Mouse (Mus musculus) hindbrain, embryonic 15.5 days (tissue): ENCODE measurements at regions not wholly inside any gene's neighbourhood (a gene's known extent, or its start where the extent isn't known, plus 50 kb on each side); places are given as distances from the start of the nearest gene placed in this dataset.

Experiments used
- ATAC-seq: fragments of 200-750 bp; cut with Nextera tagmentation; 2 replicates; pipeline ENCODE4 v1.8.0; 2017; ENCODE audit warnings: low read depth, moderate number of reproducible peaks, moderate TSS enrichment; ENCODE audit not compliant: low FRiP score
- H3K27ac ChIP-seq: fragments of 300-500 bp; sonication (generic); replicated peaks from 2 replicates; pipeline ENCODE4 v1.5.1; 2015; ENCODE audit warnings: mild to moderate bottlenecking, inconsistent platforms
- H3K27me3 ChIP-seq: fragments of 300-500 bp; sonication (generic); 2 replicates; pipeline ENCODE4 v1.6.1; 2015; ENCODE audit warnings: control low read depth, inconsistent platforms
- H3K36me3 ChIP-seq: fragments of 300-500 bp; sonication (generic); 2 replicates; pipeline ENCODE4 v1.6.1; 2015; ENCODE audit warnings: control low read depth, inconsistent platforms
- H3K4me1 ChIP-seq: fragments of 300-500 bp; sonication (generic); replicated peaks from 2 replicates; pipeline ENCODE4 v1.6.1; 2015; ENCODE audit warnings: control low read depth, inconsistent platforms
- H3K4me2 ChIP-seq: fragments of 300-500 bp; sonication (generic); 2 replicates; pipeline ENCODE4 v1.6.1; 2015; ENCODE audit warnings: moderate library complexity, mild to moderate bottlenecking, inconsistent platforms
- H3K4me3 ChIP-seq: fragments of 300-500 bp; sonication (generic); 2 replicates; pipeline ENCODE4 v1.5.1; 2015; ENCODE audit warnings: mild to moderate bottlenecking, inconsistent platforms
- H3K9ac ChIP-seq: fragments of 300-500 bp; sonication (generic); 2 replicates; pipeline ENCODE4 v1.6.1; 2015; ENCODE audit warnings: inconsistent platforms
- H3K9me3 ChIP-seq: fragments of 300-500 bp; sonication (generic); 2 replicates; pipeline ENCODE4 v1.6.1; 2016; ENCODE audit warnings: control low read depth, inconsistent platforms
- WGBS: fragments of 180-500 bp; shearing (Covaris S2); methylation state at CpG from one replicate; pipeline ENCODE4 v1.1.7; 2015; 5-methylcytosine and 5-hydroxymethylcytosine counted together

- ATAC-seq: no peak
- WGBS: 80% methylated on average over 5 of the region's 5 CpGs
- no peaks in the 10 kb centered on the region for H3K27me3 ChIP-seq
- H3K9me3 ChIP-seq: no peaks in the 10 kb centered on the region
- H3K4me3 ChIP-seq: no peak overlapping the region
- H3K4me1 ChIP-seq: no peaks in the 10 kb centered on the region
- no peaks in the 10 kb centered on the region for H3K36me3 ChIP-seq
- H3K4me2 ChIP-seq: no peak overlapping the region
- H3K9ac ChIP-seq: no peak overlapping the region
- H3K27ac ChIP-seq: no peak overlapping the region
Observed at GRCm38 (mm10) chr6:55627228-55627627, 53.8 kb downstream of the Neurod6 start.

- WGBS: 81% methylated on average over 3 of the region's 3 CpGs
- no peak for ATAC-seq
Observed at GRCm38 (mm10) chr6:55620366-55620765, 60.7 kb downstream of the Neurod6 start.

GRCm38 (mm10) chr6:55617922-55618481 is 63.1 kb downstream of the Neurod6 start:
- peak; percentile 90 for ATAC-seq
- Histone ChIP-seq H3K27me3 (no peaks in the 10 kb centered on the region), H3K4me1 (no peaks in the 10 kb centered on the region; the same call in 1 of the 2 replicates), H3K9ac (no peak overlapping the region; the same call in 1 of the 2 replicates), H3K9me3 (no peaks in the 10 kb centered on the region), H3K4me3 (peak overlapping the region; percentile 8), H3K36me3 (no peaks in the 10 kb centered on the region), H3K4me2 (peak overlapping the region; percentile 44), H3K27ac (peak overlapping the region; percentile 68)
- 17% methylated on average over 13 of the region's 13 CpGs for WGBS

More at GRCm38 (mm10) chr6:55620366-55620765, 60.7 kb downstream of the Neurod6 start:
- no peaks in the 10 kb centered on the region for H3K9me3 ChIP-seq
- H3K9ac ChIP-seq: no peak overlapping the region
- H3K4me2 ChIP-seq: no peak overlapping the region
- no peak overlapping the region for H3K27ac ChIP-seq
- no peak overlapping the region for H3K4me3 ChIP-seq
- no peaks in the 10 kb centered on the region for H3K36me3 ChIP-seq
- H3K4me1 ChIP-seq: no peaks in the 10 kb centered on the region; the same call in 1 of the 2 replicates
- H3K27me3 ChIP-seq: no peaks in the 10 kb centered on the region

- no peaks in the 10 kb centered on the region for H3K27me3 ChIP-seq
- no peaks in the 10 kb centered on the region for H3K9me3 ChIP-seq
- no peak overlapping the region for H3K4me2 ChIP-seq
- WGBS: 28% methylated on average over 3 of the region's 3 CpGs
- no peaks in the 10 kb centered on the region for H3K36me3 ChIP-seq
- H3K27ac ChIP-seq: no peak overlapping the region
- H3K4me1 ChIP-seq: no peaks in the 10 kb centered on the region
- no peak for ATAC-seq
- no peak overlapping the region for H3K4me3 ChIP-seq
- H3K9ac ChIP-seq: no peak overlapping the region
Observed at GRCm38 (mm10) chr6:55610395-55610794, 70.7 kb downstream of the Neurod6 start.

GRCm38 (mm10) chr6:55609976-55610375 is 71.1 kb downstream of the Neurod6 start:
- no peak overlapping the region for H3K27ac ChIP-seq
- H3K4me2 ChIP-seq: no peak overlapping the region
- H3K36me3 ChIP-seq: no peaks in the 10 kb centered on the region
- no peak for ATAC-seq
- no peaks in the 10 kb centered on the region for H3K9me3 ChIP-seq
- H3K9ac ChIP-seq: no peak overlapping the region
- no peak overlapping the region for H3K4me3 ChIP-seq
- no peaks in the 10 kb centered on the region for H3K27me3 ChIP-seq
- no peaks in the 10 kb centered on the region for H3K4me1 ChIP-seq
- 84% methylated on average over 1 of the region's 1 CpGs for WGBS

GRCm38 (mm10) chr6:55609053-55609452 is 72.0 kb downstream of the Neurod6 start:
- Histone ChIP-seq H3K36me3 (no peaks in the 10 kb centered on the region), H3K27me3 (no peaks in the 10 kb centered on the region), H3K9ac (no peak overlapping the region), H3K4me3 (no peak overlapping the region), H3K4me2 (no peak overlapping the region), H3K27ac (no peak overlapping the region), H3K9me3 (no peaks in the 10 kb centered on the region), H3K4me1 (no peaks in the 10 kb centered on the region)
- WGBS: 87% methylated on average over 1 of the region's 1 CpGs
- no peak for ATAC-seq

GRCm38 (mm10) chr6:55597088-55597487 is 84.0 kb downstream of the Neurod6 start:
- no peaks in the 10 kb centered on the region for H3K27me3 ChIP-seq
- ATAC-seq: no peak
- 87% methylated on average over 4 of the region's 4 CpGs for WGBS

GRCm38 (mm10) chr6:55592126-55592525 is 88.9 kb downstream of the Neurod6 start:
- no peak overlapping the region for H3K4me3 ChIP-seq
- WGBS: 91% methylated on average over 4 of the region's 4 CpGs
- H3K36me3 ChIP-seq: no peaks in the 10 kb centered on the region
- no peaks in the 10 kb centered on the region for H3K4me1 ChIP-seq
- ATAC-seq: no peak
- H3K9ac ChIP-seq: no peak overlapping the region
- no peaks in the 10 kb centered on the region for H3K9me3 ChIP-seq
- no peaks in the 10 kb centered on the region for H3K27me3 ChIP-seq
- no peak overlapping the region for H3K4me2 ChIP-seq
- H3K27ac ChIP-seq: no peak overlapping the region

More at GRCm38 (mm10) chr6:55597088-55597487, 84.0 kb downstream of the Neurod6 start:
- Histone ChIP-seq H3K4me2 (no peak overlapping the region), H3K4me1 (no peaks in the 10 kb centered on the region), H3K27ac (no peak overlapping the region), H3K4me3 (no peak overlapping the region), H3K36me3 (no peaks in the 10 kb centered on the region), H3K9me3 (no peaks in the 10 kb centered on the region), H3K9ac (no peak overlapping the region)

GRCm38 (mm10) chr6:55581106-55581505 is 100.0 kb downstream of the Neurod6 start:
- 58% methylated on average over 6 of the region's 6 CpGs for WGBS
- no peak overlapping the region for H3K4me2 ChIP-seq
- peaks cover 21% of the 10 kb centered on the region for H3K4me1 ChIP-seq
- no peaks in the 10 kb centered on the region for H3K9me3 ChIP-seq
- no peak for ATAC-seq
- H3K27ac ChIP-seq: peak overlapping the region; percentile 80
- no peak overlapping the region for H3K9ac ChIP-seq
- H3K27me3 ChIP-seq: no peaks in the 10 kb centered on the region
- H3K4me3 ChIP-seq: no peak overlapping the region
- no peaks in the 10 kb centered on the region for H3K36me3 ChIP-seq

GRCm38 (mm10) chr6:55580036-55580435 is 101.0 kb downstream of the Neurod6 start:
- Histone ChIP-seq H3K4me3 (no peak overlapping the region), H3K9ac (no peak overlapping the region), H3K36me3 (no peaks in the 10 kb centered on the region), H3K4me1 (peaks cover 21% of the 10 kb centered on the region), H3K27me3 (no peaks in the 10 kb centered on the region), H3K9me3 (no peaks in the 10 kb centered on the region), H3K27ac (peak overlapping the region; percentile 80), H3K4me2 (peak overlapping the region; percentile 37)
- peak; percentile 76 for ATAC-seq
- 4% methylated on average over 5 of the region's 5 CpGs for WGBS

- Histone ChIP-seq H3K9ac (no peak overlapping the region), H3K27ac (peak overlapping the region; percentile 80), H3K4me1 (peaks cover 21% of the 10 kb centered on the region), H3K27me3 (no peaks in the 10 kb centered on the region), H3K36me3 (no peaks in the 10 kb centered on the region), H3K9me3 (no peaks in the 10 kb centered on the region), H3K4me2 (peak overlapping the region; percentile 37), H3K4me3 (no peak overlapping the region)
- peak; percentile 63; the same call in 1 of the 2 replicates for ATAC-seq
- 31% methylated on average over 9 of the region's 9 CpGs for WGBS
Observed at GRCm38 (mm10) chr6:55579611-55580010, 101.5 kb downstream of the Neurod6 start.

- H3K9me3 ChIP-seq: no peaks in the 10 kb centered on the region
- WGBS: 26% methylated on average over 5 of the region's 5 CpGs
- no peaks in the 10 kb centered on the region for H3K36me3 ChIP-seq
- H3K4me3 ChIP-seq: no peak overlapping the region
- peaks cover 21% of the 10 kb centered on the region for H3K4me1 ChIP-seq
- H3K9ac ChIP-seq: no peak overlapping the region
- peak; percentile 52; the same call in 1 of the 2 replicates for ATAC-seq
- H3K27ac ChIP-seq: peak overlapping the region; percentile 80
- peak overlapping the region; percentile 37 for H3K4me2 ChIP-seq
- no peaks in the 10 kb centered on the region for H3K27me3 ChIP-seq
Observed at GRCm38 (mm10) chr6:55579105-55579504, 102.0 kb downstream of the Neurod6 start.

GRCm38 (mm10) chr6:55578051-55578450 is 103.0 kb downstream of the Neurod6 start:
- no peaks in the 10 kb centered on the region for H3K27me3 ChIP-seq
- H3K9me3 ChIP-seq: no peaks in the 10 kb centered on the region
- WGBS: 88% methylated on average over 1 of the region's 1 CpGs
- ATAC-seq: no peak
- H3K4me1 ChIP-seq: peaks cover 21% of the 10 kb centered on the region
- no peaks in the 10 kb centered on the region for H3K36me3 ChIP-seq
- H3K9ac ChIP-seq: no peak overlapping the region
- H3K27ac ChIP-seq: peak overlapping the region; percentile 80; the same call in 1 of the 2 replicates
- H3K4me3 ChIP-seq: no peak overlapping the region
- no peak overlapping the region for H3K4me2 ChIP-seq
